Comparison of ENCODE assay signal across 13 mouse cellular contexts in the genomic region with DNA sequence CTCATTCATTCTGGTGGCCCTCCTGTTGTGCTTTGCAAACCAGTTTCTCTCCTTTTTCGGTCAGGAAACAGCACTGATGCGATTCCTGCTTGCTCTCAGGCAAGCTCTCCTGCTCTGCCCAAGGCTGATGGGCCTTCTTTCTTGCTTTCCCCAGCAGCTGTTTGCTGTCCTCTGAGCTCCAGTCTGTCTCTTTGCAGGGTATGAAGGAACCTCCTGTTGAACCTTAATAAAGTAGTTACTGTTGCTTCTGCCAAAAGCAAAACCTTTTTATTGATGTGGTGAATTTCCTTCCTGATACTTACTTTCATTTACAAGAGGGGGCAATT. TPM values are rescaled to one million over a fixed set of nuclear protein-coding genes. Genes with fewer than 3 reads are reported as not detected.
A peak's percentile ranks its signal among the peaks of the same experiment; 100 is the strongest.
DNase-seq lines count a peak whose midpoint lies in the region; ATAC-seq and TF ChIP-seq lines count a peak whose summit lies in the region.
"Had no signal": no experiment of that assay in that cellular context is flagged by ENCODE, and none has a peak within 500 bp of the region (broad histone marks: within the 10 kb centered on the region; RNA-seq: fewer than 3 reads in every experiment).

No protein-coding gene starts in this region.

- no peak overlapping the region for H3K9ac ChIP-seq in midbrain, embryonic 12.5 days (replicated peaks)
- no peak overlapping the region for H3K9ac ChIP-seq in kidney, embryonic 15.5 days
- H3K9ac ChIP-seq: heart, embryonic 12.5 days had no signal

- no peak overlapping the region for H3K4me3 ChIP-seq in midbrain, embryonic 12.5 days
- no peak overlapping the region for H3K4me3 ChIP-seq in lung, adult 2 months (replicated peaks; ENCODE audit: extremely low read depth, low read depth, low read length)
- no peak overlapping the region for H3K4me3 ChIP-seq in kidney, embryonic 15.5 days (replicated peaks)
- H3K4me3 ChIP-seq: heart, embryonic 12.5 days had no signal

- no peaks in the 10 kb centered on the region for H3K27me3 ChIP-seq in midbrain, embryonic 12.5 days
- no peaks in the 10 kb centered on the region for H3K27me3 ChIP-seq in kidney, embryonic 15.5 days
- H3K27me3 ChIP-seq: heart, embryonic 12.5 days had no signal

- peak overlapping the region; percentile 88 for H3K27ac ChIP-seq in midbrain, embryonic 12.5 days (replicated peaks)
- H3K27ac ChIP-seq in kidney, embryonic 15.5 days: no peak overlapping the region

- H3K4me1 ChIP-seq in midbrain, embryonic 12.5 days: peaks cover 26% of the 10 kb centered on the region
- no peaks in the 10 kb centered on the region for H3K4me1 ChIP-seq in lung, adult 2 months (ENCODE audit: control insufficient read depth, insufficient read depth, low read length)
- peaks cover 12% of the 10 kb centered on the region for H3K4me1 ChIP-seq in kidney, embryonic 15.5 days
- H3K4me1 ChIP-seq: heart, embryonic 12.5 days had no signal

- TF ChIP-seq POLR2A in lung, adult 2 months (IDR thresholded peaks at IDR 0.05; ENCODE audit: borderline replicate concordance, extremely low read depth, low read depth, low read length): no peak

- no peaks in the 10 kb centered on the region for H3K9me3 ChIP-seq in midbrain, embryonic 12.5 days
- H3K9me3 ChIP-seq in kidney, embryonic 15.5 days (replicated peaks): no peaks in the 10 kb centered on the region
- H3K9me3 ChIP-seq: heart, embryonic 12.5 days had no signal

- 0% methylated on average over 2 of the region's 2 CpGs for WGBS in midbrain, embryonic 12.5 days
- 27% methylated on average over 2 of the region's 2 CpGs for WGBS in lung, adult 2 months
- WGBS in kidney, embryonic 15.5 days: 18% methylated on average over 2 of the region's 2 CpGs

- ATAC-seq in midbrain, embryonic 12.5 days (ENCODE audit: low FRiP score, low read depth): no peak; the same call in 1 of the 2 replicates
- ATAC-seq in frontal cortex, adult (ENCODE audit: low TSS enrichment): no peak; the same call in 1 of the 2 replicates
- no peak for ATAC-seq in kidney, embryonic 15.5 days (replicated peaks; ENCODE audit: low FRiP score)
- ATAC-seq: lung, postnatal 0 days had no signal

- no peaks in the 10 kb centered on the region for H3K36me3 ChIP-seq in midbrain, embryonic 12.5 days
- no peaks in the 10 kb centered on the region for H3K36me3 ChIP-seq in kidney, embryonic 15.5 days
- H3K36me3 ChIP-seq: heart, embryonic 12.5 days had no signal

- no peak for TF ChIP-seq CTCF in lung, adult 2 months (IDR thresholded peaks at IDR 0.05; ENCODE audit: insufficient read depth, low read length)

- H3K4me2 ChIP-seq in midbrain, embryonic 12.5 days (replicated peaks): peak overlapping the region; percentile 25
- H3K4me2 ChIP-seq in kidney, embryonic 15.5 days: no peak overlapping the region
- H3K4me2 ChIP-seq: heart, embryonic 12.5 days had no signal

- peak; percentile 14 to 29 for DNase-seq in cerebellum, postnatal 25 days
- DNase-seq in cerebellum, adult 11 months: no peak
- peak; percentile 37 for DNase-seq in right cerebral cortex, postnatal 25 days
- DNase-seq in right cerebral cortex, adult 2 months (ENCODE audit: low spot score in 2 of 2): no peak
- no peak for DNase-seq in lung, adult 2 months
- DNase-seq: B cell, adult 2 months; gastrocnemius, postnatal 25 days; thymus, adult 2 months had no signal

RNA-seq across cellular contexts. Expression of gene Lamp5, which starts 57.0 kb away (rescaled TPM):
- 4.5 and 4.6 TPM in 2 replicates for polyA plus RNA-seq in midbrain, embryonic 12.5 days (2016; fragmentation: Nextera tagmentation; extraction: Ambion mirVana)
- polyA plus RNA-seq in lung, adult 2 months (2012; rRNA removed): not detected in 2 replicates
- polyA plus RNA-seq in kidney, embryonic 15.5 days (2015; fragmentation: Nextera tagmentation; extraction: Ambion mirVana): 5.2 and 6.8 TPM in 2 replicates
- polyA plus RNA-seq: lung, postnatal 0 days; thymus, adult 2 months had no signal

Comparison
In these comparisons a context has a peak if more than half of its experiments do, and no peak if none do; other contexts are left out.
1. DNase-seq: peak in cerebellum, postnatal 25 days (2 of 2) and right cerebral cortex, postnatal 25 days (single experiment); none in cerebellum, adult 11 months (single experiment), right cerebral cortex, adult 2 months (0 of 2) and lung, adult 2 months (single experiment).